Mouse (Mus musculus) cerebellum, adult 2 months (tissue): Measurements from ENCODE around the gene Acsf3. TPM values are rescaled to one million over a fixed set of nuclear protein-coding genes. Genes with fewer than 3 reads are reported as not detected.

Source experiments
- DNase-seq, 2 experiments: peaks; one replicate each; pipeline ENCODE4 v3.0.0; 2021
- H3K27ac ChIP-seq: fragments of 200-500 bp; 2 replicates; pipeline ENCODE4 v1.5.1; 2012; ENCODE audit warnings: low read length, control low read depth, inconsistent platforms; ENCODE audit not compliant: insufficient read depth
- H3K27me3 ChIP-seq: fragments of 200-500 bp; 2 replicates; pipeline ENCODE4 v1.6.1; 2012; ENCODE audit warnings: inconsistent platforms, mild to moderate bottlenecking, low read length, moderate library complexity; ENCODE audit not compliant: control insufficient read depth, insufficient read depth
- H3K4me1 ChIP-seq: fragments of 200-500 bp; 2 replicates; pipeline ENCODE4 v1.6.1; 2011; ENCODE audit warnings: low read length; ENCODE audit not compliant: control insufficient read depth, insufficient read depth
- H3K4me3 ChIP-seq: fragments of 200-500 bp; replicated peaks from 2 replicates; pipeline ENCODE3; 2011; ENCODE audit warnings: mild to moderate bottlenecking, low read depth, low read length, control low read depth; ENCODE audit not compliant: insufficient read depth
- CTCF ChIP-seq: fragments of 200-500 bp; IDR thresholded peaks from 2 replicates; pipeline ENCODE4 v1.5.1; 2011; ENCODE audit warnings: low read depth, mild to moderate bottlenecking, control low read depth, low read length, moderate library complexity, borderline replicate concordance; ENCODE audit not compliant: insufficient read depth
- POLR2A ChIP-seq: fragments of 200-500 bp; IDR thresholded peaks from 2 replicates; pipeline ENCODE4 v1.6.1; 2011; ENCODE audit warnings: low read length, control low read depth, borderline replicate concordance; ENCODE audit not compliant: insufficient read depth
- WGBS: fragments of 180-500 bp; shearing (Covaris S2); methylation state at CpG from one replicate; pipeline ENCODE4 v1.1.7; 2018; 5-methylcytosine and 5-hydroxymethylcytosine counted together
- polyA plus RNA-seq: library from polyadenylated mRNA; depleted of rRNA; stranded (reverse); fragments of >200 nt; gene quantifications from 2 replicates; pipeline ENCODE4 v1.2.3, GENCODE M21; 2012; rRNA removed

Acsf3 gene
- polyA plus RNA-seq = 33.0 and 33.6 TPM in 2 replicates

DNA sequence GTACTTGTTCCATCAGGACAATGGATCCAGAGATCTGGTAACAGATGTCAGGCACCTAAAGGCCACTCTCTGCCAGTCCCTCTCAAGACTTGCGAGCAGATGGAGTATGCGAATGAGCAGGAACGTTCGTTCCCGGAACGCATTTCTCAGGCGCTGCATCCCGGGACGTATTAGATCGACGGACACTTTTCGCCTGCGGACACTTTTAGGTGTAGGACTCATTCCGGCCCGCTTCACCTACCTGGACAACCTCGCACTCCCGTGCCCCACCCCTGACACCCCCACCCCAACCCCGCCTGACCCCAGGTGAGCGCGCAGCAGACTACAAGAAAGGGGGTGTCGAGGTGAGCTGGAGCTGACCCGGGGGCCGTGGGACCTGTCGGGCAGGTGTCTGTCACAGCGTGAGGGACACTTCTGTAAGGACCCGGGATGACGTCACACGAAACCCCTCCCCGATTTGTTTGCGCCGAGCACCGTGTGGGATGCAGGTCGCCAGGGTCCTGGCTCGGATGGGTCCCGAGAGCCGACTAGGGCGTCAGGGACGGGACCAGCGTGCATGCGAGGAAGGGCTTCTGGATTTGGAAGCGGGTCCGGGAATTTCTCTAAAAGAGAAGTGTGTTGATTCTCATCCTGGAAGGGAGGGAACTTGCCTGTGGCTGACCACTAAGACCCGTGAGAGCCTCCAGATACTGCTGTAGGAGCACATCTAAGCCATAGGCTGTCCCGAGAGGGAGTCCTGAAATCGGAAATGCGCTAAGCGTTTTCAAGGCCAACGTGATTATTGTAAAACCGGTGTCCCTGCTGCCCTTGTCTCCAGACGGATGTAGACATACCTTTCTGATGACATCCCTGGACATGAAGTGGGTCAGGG is at the start of gene Acsf3:
Acsf3 (plus strand) TSS at position 202 of the 871 bp plus-strand sequence.
- Histone ChIP-seq H3K4me3 (peak within 1 kb of the TSS; percentile 94), H3K4me1 (0 out of 2 replicates have a peak, but pooled peaks cover 5% of the 10 kb centered on the region), H3K27ac (peak within 1 kb of the TSS; percentile 20), H3K27me3 (no peaks in the 10 kb centered on the region)
- TF ChIP-seq CTCF (no peak), POLR2A (peak; percentile 66; the same call in 1 of the 2 replicates)
- under 1% methylated on average over 50 of the region's 50 CpGs for WGBS
- peak; percentile 78 to 88 for DNase-seq

DNA sequence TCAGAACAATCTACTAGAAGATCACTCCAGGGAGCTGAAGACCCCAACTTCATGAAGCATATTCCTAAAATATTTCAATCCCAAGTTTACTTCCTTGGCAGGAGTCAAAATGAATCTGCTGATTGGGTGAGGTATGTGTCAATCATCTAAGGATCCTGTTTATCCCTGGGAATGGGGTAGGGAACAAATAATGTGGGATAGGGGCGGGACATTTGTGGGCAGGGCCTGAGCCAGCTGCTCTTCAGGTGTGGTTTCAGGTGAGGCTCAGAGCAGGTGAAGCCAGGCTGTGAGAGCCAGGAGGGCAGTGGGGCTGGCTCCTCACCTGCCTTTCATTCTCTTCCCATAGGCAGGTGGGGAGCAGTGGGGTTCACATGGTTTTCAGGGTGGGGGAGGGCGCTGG is 48.5 kb upstream of the Acsf3 start:
- no peak for DNase-seq
- Histone ChIP-seq H3K4me1 (peaks cover 3% of the 10 kb centered on the region; the same call in 1 of the 2 replicates), H3K27ac (no peak overlapping the region), H3K27me3 (no peaks in the 10 kb centered on the region), H3K4me3 (no peak overlapping the region)
- WGBS = 88% methylated on average over 2 of the region's 2 CpGs
- TF ChIP-seq CTCF = no peak
- no peak for TF ChIP-seq POLR2A

DNA sequence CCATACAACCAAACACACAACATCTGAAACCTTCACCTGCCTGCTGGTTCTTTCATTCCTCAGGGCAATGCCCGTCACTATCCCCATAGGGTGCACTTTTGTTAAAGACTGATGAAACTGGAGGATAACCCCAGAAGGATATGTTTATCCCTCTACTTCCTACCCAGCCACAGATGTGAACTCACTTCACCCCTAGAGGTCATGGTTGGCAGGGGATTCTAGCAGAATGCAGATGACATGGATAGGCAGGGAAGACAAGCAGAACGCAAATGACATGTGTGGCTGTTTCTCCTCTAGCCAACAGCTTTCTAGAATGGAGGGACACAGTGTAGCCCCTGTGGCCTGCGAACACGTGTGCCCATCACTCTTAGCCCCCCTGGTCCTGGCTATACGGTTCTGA is 47.9 kb upstream of the Acsf3 start:
- H3K4me1 ChIP-seq = peaks cover 3% of the 10 kb centered on the region; the same call in 1 of the 2 replicates
- no peak overlapping the region for H3K4me3 ChIP-seq
- no peak for DNase-seq
- no peak for TF ChIP-seq CTCF
- no peak for TF ChIP-seq POLR2A
- no peaks in the 10 kb centered on the region for H3K27me3 ChIP-seq
- H3K27ac ChIP-seq = no peak overlapping the region
- 63% methylated on average over 5 of the region's 5 CpGs for WGBS

DNA sequence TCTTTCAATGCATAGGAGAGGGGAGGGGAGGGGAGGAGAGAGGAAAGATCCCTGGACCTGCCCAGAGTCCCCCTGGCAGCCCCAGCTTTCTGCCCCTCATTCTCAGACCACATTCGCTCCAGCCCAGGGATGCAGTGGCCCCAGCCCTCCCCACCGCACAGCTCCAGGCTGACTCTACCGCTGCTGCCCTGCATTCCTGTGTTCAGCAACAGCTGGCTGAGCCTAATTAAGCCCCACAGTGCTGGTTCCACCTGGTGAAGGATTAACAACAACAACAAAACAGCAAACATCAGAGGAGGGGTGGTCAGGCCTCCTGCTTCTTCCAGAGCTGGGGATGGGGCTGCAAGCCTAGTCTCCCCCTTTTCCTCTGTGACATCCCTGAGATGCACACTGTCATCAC is 46.7 kb upstream of the Acsf3 start:
- 57% methylated on average over 3 of the region's 3 CpGs for WGBS
- no peak for DNase-seq
- H3K27ac ChIP-seq = no peak overlapping the region
- H3K4me1 ChIP-seq = peaks cover 3% of the 10 kb centered on the region; the same call in 1 of the 2 replicates
- H3K27me3 ChIP-seq = no peaks in the 10 kb centered on the region
- no peak for TF ChIP-seq POLR2A
- no peak for TF ChIP-seq CTCF
- no peak overlapping the region for H3K4me3 ChIP-seq

DNA sequence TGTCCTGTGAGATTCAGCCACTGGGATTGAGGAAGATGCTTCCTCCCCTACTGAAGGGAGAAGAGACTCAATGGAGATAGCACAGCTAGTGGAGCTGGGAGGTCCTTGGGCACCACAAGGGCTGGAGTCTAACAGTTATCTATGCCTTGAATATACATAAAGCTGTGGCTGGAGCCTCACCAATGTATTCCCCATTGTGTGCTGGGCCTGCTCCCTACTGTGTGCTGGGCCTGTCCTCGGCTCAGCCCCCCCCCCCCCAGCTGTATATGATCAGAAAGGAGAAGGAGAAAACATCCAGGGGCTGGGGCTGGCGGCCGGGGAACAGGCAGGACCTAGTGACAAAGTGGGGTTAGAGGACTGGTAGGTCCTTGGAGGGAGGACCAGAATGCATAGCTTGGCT is 40.2 kb upstream of the Acsf3 start:
- H3K27me3 ChIP-seq = no peaks in the 10 kb centered on the region
- no peak for TF ChIP-seq POLR2A
- TF ChIP-seq CTCF = no peak
- no peak for DNase-seq
- no peak overlapping the region for H3K4me3 ChIP-seq
- peaks cover 47% of the 10 kb centered on the region for H3K4me1 ChIP-seq
- H3K27ac ChIP-seq = no peak overlapping the region
- 52% methylated on average over 3 of the region's 3 CpGs for WGBS

DNA sequence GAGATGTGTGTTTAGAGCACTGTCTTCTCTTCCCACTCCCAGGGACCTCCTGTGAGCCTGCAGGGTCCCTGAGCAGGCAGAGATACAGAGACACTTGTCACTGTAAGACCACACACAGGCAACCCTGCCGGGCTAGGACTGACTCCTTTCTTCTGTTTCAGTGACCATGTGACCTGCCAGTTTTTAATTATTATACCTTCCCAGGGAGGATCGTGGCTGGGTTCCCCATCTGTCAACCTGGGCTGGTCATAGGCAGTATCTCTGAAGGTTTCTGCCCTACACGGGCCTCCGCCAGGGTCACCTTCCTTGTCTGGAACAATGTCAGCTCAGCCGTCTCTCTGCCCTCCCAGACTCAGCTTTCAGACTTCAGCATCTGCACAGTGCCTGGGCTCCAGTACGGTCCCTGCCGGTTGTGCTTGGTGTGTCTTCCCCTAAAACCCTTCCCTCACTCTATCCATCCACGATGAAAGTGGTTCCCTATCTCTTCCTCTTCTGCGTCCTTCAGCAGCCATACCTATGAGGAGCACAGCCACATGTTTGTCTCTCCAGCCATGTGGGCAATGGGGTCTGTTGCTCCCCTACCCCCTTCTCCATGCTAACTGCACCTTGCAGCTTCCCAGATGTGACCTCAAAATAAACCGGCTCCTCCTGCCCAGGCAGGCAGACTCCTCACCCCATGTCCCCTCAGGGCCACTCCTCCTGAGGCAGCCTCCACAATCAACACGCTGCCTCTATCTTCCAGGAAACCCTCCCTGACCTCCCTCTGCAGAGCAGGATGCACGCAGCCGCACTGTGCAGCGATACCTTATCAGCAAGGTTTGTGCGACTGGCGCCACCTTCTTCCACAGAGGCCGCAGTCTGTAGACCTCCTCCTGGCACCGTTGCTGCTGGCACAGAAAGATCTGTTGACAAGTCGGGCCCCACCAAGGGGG is 39.5 kb upstream of the Acsf3 start:
- 30% methylated on average over 19 of the region's 19 CpGs for WGBS
- DNase-seq = peak in 1 of 2 experiments; percentile 53
- H3K27me3 ChIP-seq = no peaks in the 10 kb centered on the region
- no peak overlapping the region for H3K4me3 ChIP-seq
- H3K4me1 ChIP-seq = peaks cover 47% of the 10 kb centered on the region
- no peak overlapping the region for H3K27ac ChIP-seq
- TF ChIP-seq CTCF (no peak), POLR2A (no peak)

DNA sequence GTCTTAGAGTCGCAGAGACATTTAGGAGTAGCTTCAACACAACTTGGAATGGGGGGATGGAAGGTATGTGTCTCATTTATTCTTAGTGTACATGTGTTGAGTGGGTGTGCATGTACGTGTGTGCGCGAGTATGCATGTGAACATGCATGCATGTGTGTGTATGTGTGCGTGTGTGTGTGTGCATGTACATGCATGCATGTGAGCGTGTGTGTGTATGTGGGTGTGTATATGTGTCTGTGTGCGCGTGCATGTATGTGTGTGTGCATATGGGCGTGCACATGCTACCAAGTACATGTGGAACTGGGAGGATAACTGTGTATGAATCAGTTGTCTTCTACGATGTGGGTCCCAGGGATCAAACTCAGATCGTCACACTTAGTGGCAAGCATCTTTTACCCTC is 38.7 kb upstream of the Acsf3 start:
- no peaks in the 10 kb centered on the region for H3K27me3 ChIP-seq
- no peak overlapping the region for H3K27ac ChIP-seq
- no peak overlapping the region for H3K4me3 ChIP-seq
- no peak for DNase-seq
- TF ChIP-seq CTCF = no peak
- TF ChIP-seq POLR2A = no peak
- peaks cover 48% of the 10 kb centered on the region for H3K4me1 ChIP-seq
- 87% methylated on average over 11 of the region's 11 CpGs for WGBS
